In the genomic region with DNA sequence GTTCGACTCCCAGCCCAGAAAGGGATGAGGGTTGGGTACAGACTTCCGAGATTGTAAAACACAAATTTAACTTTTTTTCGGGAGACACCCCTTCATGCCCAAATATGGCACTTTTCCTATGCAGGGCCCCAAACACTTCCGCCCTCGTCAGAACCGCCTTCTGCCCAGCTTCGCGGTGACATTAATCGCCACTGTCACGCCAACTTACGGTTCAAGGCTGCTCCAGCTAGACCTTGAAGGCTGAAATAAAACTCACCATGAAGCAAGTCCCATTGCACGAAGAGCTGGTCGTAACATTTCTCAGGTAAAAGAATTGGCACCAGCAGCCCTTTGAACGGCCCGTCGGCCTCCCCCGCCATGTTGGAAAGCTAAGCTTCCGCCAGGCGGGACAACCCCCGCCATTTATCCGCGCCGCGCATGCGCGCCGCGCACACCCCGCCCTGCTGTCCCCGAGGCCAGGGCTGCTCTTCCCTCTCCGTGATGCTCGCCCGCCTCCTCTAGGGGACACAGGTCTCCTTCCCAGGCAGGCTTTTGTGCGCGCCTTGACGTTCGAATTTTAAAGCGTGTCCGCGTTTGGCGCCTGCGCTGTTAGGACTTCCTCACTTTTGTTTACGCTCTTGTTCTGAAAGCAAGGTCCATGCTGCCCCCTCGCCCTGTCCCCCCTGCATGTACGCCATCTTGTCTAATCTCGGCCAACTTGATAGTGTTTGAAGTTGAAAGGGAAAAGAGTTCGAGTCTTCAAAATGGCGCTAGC, we compare ENCODE assay signal across 7 mouse cellular contexts. TPM values are rescaled to one million over a fixed set of nuclear protein-coding genes. Genes with fewer than 3 reads are reported as not detected.
DNase-seq lines count a peak whose midpoint lies in the region; ATAC-seq lines count a peak whose summit lies in the region.

A gene (minus strand): TSS at position 430 of the 754 bp plus-strand sequence.

- H3K4me1 ChIP-seq in embryonic facial prominence, embryonic 10.5 days, result peaks cover 25% of the 10 kb centered on the region
- H3K4me1 ChIP-seq in limb, embryonic 10.5 days, result peaks cover 32% of the 10 kb centered on the region
- peaks cover 28% of the 10 kb centered on the region for H3K4me1 ChIP-seq in midbrain, embryonic 13.5 days (replicated peaks)

- peak within 1 kb of the TSS; percentile 65 for H3K4me3 ChIP-seq in embryonic facial prominence, embryonic 10.5 days
- peak within 1 kb of the TSS; percentile 60 for H3K4me3 ChIP-seq in limb, embryonic 10.5 days
- peak within 1 kb of the TSS; percentile 56 for H3K4me3 ChIP-seq in midbrain, embryonic 13.5 days (replicated peaks)

- peaks cover 72% of the 10 kb centered on the region for H3K36me3 ChIP-seq in embryonic facial prominence, embryonic 10.5 days (replicated peaks)
- H3K36me3 ChIP-seq in limb, embryonic 10.5 days, result peaks cover 74% of the 10 kb centered on the region
- H3K36me3 ChIP-seq in midbrain, embryonic 13.5 days, result peaks cover 60% of the 10 kb centered on the region

- no peaks in the 10 kb centered on the region for H3K27me3 ChIP-seq in embryonic facial prominence, embryonic 10.5 days (replicated peaks; ENCODE audit: low read depth, poor library complexity, severe bottlenecking)
- no peaks in the 10 kb centered on the region for H3K27me3 ChIP-seq in limb, embryonic 10.5 days (ENCODE audit: low read depth, poor library complexity, severe bottlenecking)
- H3K27me3 ChIP-seq in midbrain, embryonic 13.5 days, result no peaks in the 10 kb centered on the region

- H3K4me2 ChIP-seq in midbrain, embryonic 13.5 days (replicated peaks), result peak within 1 kb of the TSS; percentile 61

- WGBS in embryonic facial prominence, embryonic 10.5 days, result under 1% methylated on average over 48 of the region's 48 CpGs
- WGBS in limb, embryonic 10.5 days, result 1% methylated on average over 48 of the region's 48 CpGs
- under 1% methylated on average over 48 of the region's 48 CpGs for WGBS in midbrain, embryonic 13.5 days

- peak; percentile 94 for DNase-seq in adrenal gland, postnatal 10 days
- peak; percentile 97 for DNase-seq in embryonic facial prominence, embryonic 10.5 days (ENCODE audit: low spot score)
- DNase-seq in kidney, adult 11 months, result peak; percentile 96
- DNase-seq in limb, embryonic 10.5 days (ENCODE audit: low spot score), result peak; percentile 93
- peak; percentile 92 for DNase-seq in spleen, adult 12 weeks (ENCODE audit: low spot score)

- H3K9ac ChIP-seq in midbrain, embryonic 13.5 days (replicated peaks), result peak within 1 kb of the TSS; percentile 73

- ATAC-seq in granulocyte monocyte progenitor cell, adult 5-6 weeks (replicated peaks; ENCODE audit: poor library complexity, severe bottlenecking), result peak; percentile 70
- ATAC-seq in midbrain, embryonic 13.5 days, result peak; percentile 97

- no peaks in the 10 kb centered on the region for H3K9me3 ChIP-seq in embryonic facial prominence, embryonic 10.5 days
- no peaks in the 10 kb centered on the region for H3K9me3 ChIP-seq in limb, embryonic 10.5 days (replicated peaks)
- H3K9me3 ChIP-seq in midbrain, embryonic 13.5 days, result no peaks in the 10 kb centered on the region

- H3K27ac ChIP-seq in embryonic facial prominence, embryonic 10.5 days (replicated peaks), result peak within 1 kb of the TSS; percentile 97
- H3K27ac ChIP-seq in limb, embryonic 10.5 days, result peak within 1 kb of the TSS; percentile 92
- H3K27ac ChIP-seq in midbrain, embryonic 13.5 days, result peak within 1 kb of the TSS; percentile 95

RNA-seq across cellular contexts. Expression of the gene that starts here (rescaled TPM):
- total RNA-seq in adrenal gland, postnatal 10 days (2021), result 100 to 1,000 TPM; 114 to 116 TPM
- polyA plus RNA-seq in embryonic facial prominence, embryonic 10.5 days (2016; fragmentation: Nextera tagmentation; extraction: Ambion mirVana), result 64.9 and 67.2 TPM in 2 replicates
- total RNA-seq in granulocyte monocyte progenitor cell, adult 5-6 weeks (2014; fragmentation: Nextera tagmentation), result 40.7 and 48.6 TPM in 2 replicates
- total RNA-seq in granulocyte monocyte progenitor cell, adult 5-6 weeks (2017), result 58.5 and 67.9 TPM in 2 replicates
- 66.8 and 74.2 TPM in 2 replicates for polyA plus RNA-seq in limb, embryonic 10.5 days (2016; fragmentation: Nextera tagmentation; extraction: Ambion mirVana)
- polyA plus RNA-seq in midbrain, embryonic 13.5 days (2015; fragmentation: Nextera tagmentation; extraction: Ambion mirVana), result 103 and 104 TPM in 2 replicates

Comparison
In these comparisons a context has a peak if more than half of its experiments do, and no peak if none do; other contexts are left out.
1. Peak in every context shown above with its lines: DNase-seq, ATAC-seq, H3K4me3 ChIP-seq and H3K27ac ChIP-seq.